23 mouse cellular contexts compared by ENCODE assay signal in genomic region chr1:192246836-192247235, GRCm38 (mm10). TPM values are rescaled to one million over a fixed set of nuclear protein-coding genes. Genes with fewer than 3 reads are reported as not detected.
DNase-seq lines count a peak whose midpoint lies in the region; ATAC-seq lines count a peak whose summit lies in the region.
"Had no signal": no experiment of that assay in that cellular context is flagged by ENCODE, and none has a peak within 500 bp of the region (broad histone marks: within the 10 kb centered on the region; RNA-seq: fewer than 3 reads in every experiment).

No protein-coding gene starts in this region.

- no peak overlapping the region for H3K4me2 ChIP-seq in heart, embryonic 11.5 days
- H3K4me2 ChIP-seq: forebrain, embryonic 13.5 days; hindbrain, embryonic 12.5 days had no signal

- H3K27me3 ChIP-seq in heart, embryonic 11.5 days (ENCODE audit: control insufficient read depth, insufficient read depth, low read length), result no peaks in the 10 kb centered on the region
- H3K27me3 ChIP-seq: forebrain, embryonic 13.5 days; hindbrain, embryonic 12.5 days had no signal

- H3K9me3 ChIP-seq in heart, embryonic 11.5 days (replicated peaks; ENCODE audit: control insufficient read depth, low read length), result no peaks in the 10 kb centered on the region
- H3K9me3 ChIP-seq: embryonic facial prominence, embryonic 10.5 days; forebrain, embryonic 13.5 days; heart, embryonic 10.5 days; hindbrain, embryonic 12.5 days had no signal

- no peaks in the 10 kb centered on the region for H3K36me3 ChIP-seq in heart, embryonic 11.5 days (ENCODE audit: control insufficient read depth, insufficient read depth, low read length)
- H3K36me3 ChIP-seq: embryonic facial prominence, embryonic 10.5 days; heart, embryonic 10.5 days; hindbrain, embryonic 12.5 days had no signal

- DNase-seq in heart, adult 9 months (ENCODE audit: low spot score in 2 of 2), result no peak
- peak; percentile 56 for DNase-seq in ovary, postnatal 36 days (ENCODE audit: low spot score)
- no peak for DNase-seq in ovary, postnatal 14 days (ENCODE audit: low spot score)
- peak; percentile 28 for DNase-seq in adrenal gland, postnatal 14 days
- no peak for DNase-seq in left cerebral cortex, postnatal 25 days (ENCODE audit: low spot score in 2 of 2)
- DNase-seq: cerebellum, adult 18-20 months; cerebellum, postnatal 10 days; forebrain, postnatal 0 days; gastrocnemius, adult 2 months; gastrocnemius, postnatal 25 days; heart, postnatal 4 days had no signal

- intact Hi-C loops in left cerebral cortex, postnatal 25 days (cut with DNase I), result no loop called here

- no peaks in the 10 kb centered on the region; the same call in 1 of the 2 replicates for H3K4me1 ChIP-seq in heart, embryonic 11.5 days (ENCODE audit: control insufficient read depth, insufficient read depth, low read length)
- H3K4me1 ChIP-seq: embryonic facial prominence, embryonic 10.5 days; forebrain, embryonic 13.5 days; hindbrain, embryonic 12.5 days had no signal

- ATAC-seq in heart, embryonic 11.5 days (replicated peaks; ENCODE audit: insufficient number of reproducible peaks, low FRiP score, low TSS enrichment), result no peak
- ATAC-seq: activated CD4-positive, CD25-positive, alpha-beta regulatory T cell, adult 4 months; forebrain, embryonic 13.5 days; forebrain, postnatal 0 days; hindbrain, embryonic 16.5 days; inflammation-experienced regulatory T-cells, adult 6 months; intestine, postnatal 0 days; Patski had no signal

- WGBS in heart, embryonic 11.5 days (ENCODE audit: insufficient replicate concordance), result 66% methylated on average over 3 of the region's 3 CpGs

- H3K4me3 ChIP-seq in heart, embryonic 11.5 days (ENCODE audit: low read depth, low read length), result no peak overlapping the region
- H3K4me3 ChIP-seq: embryonic facial prominence, embryonic 10.5 days; forebrain, embryonic 13.5 days; gastrocnemius, adult 2 months; heart, embryonic 10.5 days; hindbrain, embryonic 12.5 days had no signal

- H3K27ac ChIP-seq in heart, embryonic 11.5 days (ENCODE audit: low read depth, low read length), result 0 out of 2 replicates have a peak overlapping the region, but pooled peaks have one; percentile 10
- H3K27ac ChIP-seq: embryonic facial prominence, embryonic 10.5 days; forebrain, embryonic 13.5 days; gastrocnemius, adult 2 months; heart, embryonic 10.5 days; hindbrain, embryonic 12.5 days had no signal

- H3K9ac ChIP-seq in heart, embryonic 11.5 days (ENCODE audit: low read depth, low read length), result no peak overlapping the region
- H3K9ac ChIP-seq: forebrain, embryonic 13.5 days; forebrain, postnatal 0 days; hindbrain, embryonic 12.5 days had no signal

RNA-seq across cellular contexts. Expression of gene Kcnh1, which starts 56.3 kb away (rescaled TPM):
- 0.30 and 0.39 TPM in 2 replicates for polyA plus RNA-seq in heart, embryonic 11.5 days (2014; fragmentation: Nextera tagmentation; extraction: Ambion mirVana)
- total RNA-seq in adrenal gland, postnatal 14 days (2021), result 0.26 and 0.60 TPM in 2 replicates
- total RNA-seq in left cerebral cortex, postnatal 25 days (2021), result 10 to 100 TPM; 76.5 to 81.5 TPM
- total RNA-seq: CH12.LX; gastrocnemius, adult 2 months; granulocyte monocyte progenitor cell, adult 5-6 weeks had no signal
- polyA plus RNA-seq: inflammation-experienced regulatory T-cells, adult 6 months had no signal

Comparison
In these comparisons a context has a peak if more than half of its experiments do, and no peak if none do; other contexts are left out.
1. DNase-seq: peak in ovary, postnatal 36 days (single experiment) and adrenal gland, postnatal 14 days (single experiment); none in heart, adult 9 months (0 of 2), ovary, postnatal 14 days (single experiment) and left cerebral cortex, postnatal 25 days (0 of 2).
2. RNA of gene Kcnh1, which starts 56.3 kb away (total RNA-seq): 76.5 to 81.5 TPM in left cerebral cortex, postnatal 25 days; 0.26 to 0.60 TPM in adrenal gland, postnatal 14 days; every median in the first group is over 10 times any median in the second.